Mouse (Mus musculus): ENCODE data around the gene Ispd.

The Ispd gene

DNA sequence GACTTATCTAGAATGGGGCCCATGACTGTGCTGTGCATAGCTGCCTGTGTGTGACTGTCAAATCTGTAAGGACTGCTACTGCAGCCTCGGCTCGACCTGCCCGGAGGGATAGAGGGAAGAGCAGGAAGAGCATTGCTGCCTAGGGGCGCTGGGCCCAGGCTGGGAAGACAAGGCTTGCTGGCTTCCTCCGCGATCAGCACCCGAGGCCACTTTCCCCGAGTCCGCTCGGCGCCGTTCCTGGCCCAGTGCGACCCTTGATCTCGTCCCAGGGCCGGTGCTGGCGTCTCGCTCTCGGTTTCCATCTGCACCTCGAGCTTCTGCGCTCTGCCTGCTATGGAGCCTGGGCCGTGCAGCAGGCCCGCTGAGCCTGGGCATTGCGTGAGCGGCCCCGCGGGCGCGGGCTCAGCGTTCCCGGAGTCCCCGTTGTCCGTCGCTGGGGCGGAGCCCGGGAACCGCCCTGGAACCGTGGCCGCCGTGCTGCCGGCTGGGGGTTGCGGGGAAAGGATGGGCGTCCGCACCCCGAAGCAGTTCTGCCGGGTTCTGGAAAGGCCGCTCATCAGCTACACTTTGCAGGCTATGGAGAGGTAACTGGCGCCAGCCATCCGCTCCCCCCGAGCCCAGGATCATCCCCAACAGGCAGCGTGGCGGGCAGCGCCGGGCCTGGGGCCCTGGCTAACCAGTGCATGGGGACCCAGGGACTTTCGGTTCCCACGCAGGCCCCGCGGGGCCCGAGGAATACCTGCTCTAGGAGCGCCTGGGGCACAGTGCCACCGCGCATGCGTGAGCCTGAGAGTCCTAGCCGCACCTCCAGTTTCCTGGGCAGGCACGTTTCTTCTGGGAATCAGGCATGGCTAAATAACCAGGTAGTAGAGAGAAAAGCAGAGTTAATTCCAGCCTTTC is at the start of gene Ispd, which contains the start of gene D630036H23Rik:
Gene Ispd (plus strand): TSS at position 10 of the 900 bp plus-strand sequence.
Gene D630036H23Rik (minus strand): TSS at position 741 of the 900 bp plus-strand sequence.
- peak; percentile 76 to 77 for DNase-seq (ENCODE audit: low spot score in 2 of 2)

DNA sequence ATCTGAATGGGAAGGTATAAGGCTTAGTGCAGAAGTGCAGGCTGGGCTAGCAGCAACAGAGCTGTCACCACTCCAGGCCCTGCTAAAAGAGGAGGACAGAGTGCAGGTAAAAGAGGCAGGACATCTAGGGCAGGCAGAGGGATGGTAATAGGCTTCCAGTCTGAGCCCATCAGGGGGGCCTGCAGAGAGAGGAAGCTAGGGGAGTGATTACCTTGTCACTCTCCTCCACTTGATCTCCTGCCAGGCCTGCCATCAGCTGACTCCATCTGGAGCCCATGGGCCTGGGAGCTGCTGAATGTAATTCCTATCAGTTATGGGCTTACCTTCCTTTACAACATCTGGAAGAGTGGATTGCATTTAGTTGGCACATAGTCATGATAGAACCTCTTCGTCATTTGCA is 48.6 kb upstream of the Ispd start:
- DNase-seq (ENCODE audit: low spot score in 2 of 2) = no peak

DNA sequence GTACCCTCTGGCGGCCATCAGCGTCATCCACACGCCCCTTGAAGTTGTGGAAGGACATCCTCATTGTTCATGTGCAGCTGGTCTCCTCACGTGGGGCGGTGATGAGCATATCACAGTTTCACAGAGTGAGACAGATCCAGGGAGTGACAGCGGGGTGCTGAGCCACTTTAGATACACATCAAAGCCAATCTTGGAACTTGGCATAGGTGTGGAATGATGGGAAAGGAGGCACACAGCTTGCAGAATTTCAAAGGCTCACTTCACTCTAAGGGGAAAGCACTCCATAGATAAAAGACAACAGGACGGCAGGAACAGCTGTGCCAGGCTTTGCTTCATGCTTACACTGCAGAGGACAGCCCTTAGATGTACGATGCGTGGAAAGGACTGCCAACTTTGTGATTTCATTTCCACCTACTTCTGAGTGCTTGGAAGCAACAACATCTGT is 47.4 kb upstream of the Ispd start:
- no peak for DNase-seq (ENCODE audit: low spot score in 2 of 2)

DNA sequence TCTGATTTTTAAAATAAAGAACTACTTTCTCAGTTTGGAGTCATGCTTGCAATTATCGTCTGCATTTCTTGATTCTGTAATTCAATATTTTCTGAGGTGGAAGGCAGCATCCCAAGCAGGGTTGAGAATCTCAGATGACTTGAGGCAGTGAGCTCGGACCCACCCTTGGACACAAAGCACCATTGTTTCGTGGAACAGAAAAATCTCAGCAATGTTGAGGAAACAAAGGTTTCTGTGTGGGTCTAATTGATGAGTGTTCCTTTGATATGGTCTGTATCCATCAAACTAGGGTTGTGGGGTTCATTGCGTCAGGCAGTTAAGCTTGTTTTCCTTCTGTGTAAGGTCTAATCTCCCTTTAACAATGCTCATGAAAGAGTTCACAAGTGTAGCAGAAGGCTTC is 37.1 kb upstream of the Ispd start:
- DNase-seq (ENCODE audit: low spot score in 2 of 2) = no peak

DNA sequence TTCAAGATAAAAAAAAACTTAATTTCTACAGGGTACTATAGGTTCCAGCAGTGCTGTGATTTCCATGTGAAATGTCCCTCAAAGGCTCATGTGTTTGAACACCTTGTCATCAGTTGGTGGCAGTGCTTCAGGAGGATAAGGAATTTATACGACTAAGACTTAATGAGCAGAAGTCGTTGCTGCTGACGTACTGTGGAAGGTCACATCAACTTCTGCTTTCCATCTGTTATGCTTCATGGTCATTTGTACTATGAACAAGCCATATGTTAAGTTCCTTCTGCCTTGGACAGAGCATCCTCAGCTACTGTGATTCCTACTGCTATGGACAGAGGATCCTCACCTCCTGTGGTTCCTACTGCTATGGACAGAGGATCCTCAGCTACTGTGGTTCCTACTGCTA is 21.2 kb upstream of the Ispd start:
- no peak for DNase-seq (ENCODE audit: low spot score in 2 of 2)

DNA sequence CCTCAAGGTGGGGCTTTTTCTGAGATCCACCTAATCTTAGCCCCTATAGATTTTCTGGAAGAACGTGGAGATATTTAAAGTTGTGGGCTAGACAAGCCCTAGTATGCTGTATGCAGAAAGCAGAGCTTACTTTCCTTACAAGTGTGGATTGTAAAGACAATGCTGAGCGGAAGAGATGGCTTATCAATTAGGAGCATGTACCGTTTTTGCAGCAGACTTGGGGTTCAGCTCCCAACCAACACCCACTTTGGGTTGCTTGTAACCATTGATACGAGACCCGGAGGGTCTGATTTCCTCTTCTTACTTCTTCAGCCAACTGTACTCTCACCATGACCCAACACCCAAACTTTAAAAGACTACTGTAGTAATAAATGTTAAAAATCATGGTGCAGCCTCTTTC is 20.6 kb upstream of the Ispd start:
- DNase-seq (ENCODE audit: low spot score in 2 of 2) = no peak

DNA sequence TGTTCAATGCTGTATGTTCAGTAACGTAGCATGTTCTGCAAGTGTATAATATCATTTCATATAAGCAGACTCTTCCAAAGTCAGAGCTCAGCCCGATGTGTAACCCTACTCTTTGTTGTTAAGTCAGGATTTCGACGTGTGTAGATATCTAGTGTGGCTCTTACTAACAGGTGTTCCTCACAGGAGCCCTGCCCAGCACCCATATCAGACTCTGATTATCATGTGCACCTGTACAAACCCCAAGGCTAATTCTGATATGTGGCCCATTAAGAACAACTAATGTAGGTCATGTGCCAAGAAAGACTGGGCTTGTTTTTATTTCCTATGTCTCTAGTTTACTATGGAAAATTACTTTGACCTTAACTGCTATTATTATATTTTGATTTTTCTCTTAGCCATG is 17.2 kb upstream of the Ispd start:
- no peak for DNase-seq (ENCODE audit: low spot score in 2 of 2)

DNA sequence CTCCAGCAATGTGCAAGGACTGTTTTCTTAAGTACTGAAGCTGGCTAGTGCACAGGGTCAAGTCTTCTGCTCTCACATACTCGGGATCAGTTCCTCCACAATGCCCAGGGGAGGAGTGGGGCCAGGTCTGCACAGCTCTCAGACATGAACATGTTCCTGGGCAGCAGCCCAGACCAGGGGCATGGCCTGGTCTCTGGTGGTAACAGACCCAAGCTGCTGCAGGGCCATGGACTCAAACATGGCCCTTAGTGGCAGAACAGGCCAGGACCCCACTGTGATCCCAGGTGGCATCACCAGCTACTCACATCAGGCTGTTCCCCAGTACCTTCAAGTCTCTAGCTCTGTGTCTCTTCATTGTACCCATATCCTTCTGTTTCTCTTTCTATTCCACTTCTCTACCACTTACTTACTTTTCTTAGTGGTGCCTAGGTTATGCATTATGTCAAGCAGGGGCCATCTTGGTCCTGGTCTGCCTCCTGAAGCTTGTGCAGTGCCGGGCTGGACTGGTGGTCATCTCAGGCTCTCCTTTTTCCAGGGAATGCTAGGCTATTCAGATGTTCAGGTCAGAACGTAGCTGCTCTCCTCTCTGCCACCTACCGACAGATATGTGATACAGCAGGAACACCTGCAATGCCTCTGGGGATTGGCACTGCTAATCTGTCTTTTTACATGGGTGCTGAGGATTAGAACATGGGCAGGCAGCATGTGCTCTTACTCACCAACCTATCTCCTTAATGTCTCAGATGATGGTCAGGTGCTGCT is 7.8 kb upstream of the Ispd start:
- DNase-seq (ENCODE audit: low spot score in 2 of 2) = no peak

DNA sequence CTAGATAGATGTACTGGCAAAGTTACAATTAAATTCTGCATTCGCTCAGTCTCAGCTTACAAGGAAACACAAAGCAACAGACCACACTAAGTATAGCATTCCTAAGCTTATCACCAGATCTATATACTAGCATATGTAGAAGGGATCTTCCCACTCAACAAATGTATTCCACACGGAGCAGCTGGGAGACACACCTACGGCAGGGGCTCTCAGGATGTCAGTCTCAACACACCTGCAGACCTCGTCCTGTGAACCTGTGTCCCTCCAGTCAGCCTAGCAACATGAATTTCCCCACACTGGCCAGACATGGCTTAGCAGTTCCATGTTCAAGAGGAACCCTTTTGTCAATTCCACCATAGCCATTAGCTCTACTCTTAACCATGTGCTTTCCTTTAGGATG is 4.9 kb upstream of the Ispd start:
- peak in 1 of 2 experiments; percentile 6 for DNase-seq (ENCODE audit: low spot score in 2 of 2)

DNA sequence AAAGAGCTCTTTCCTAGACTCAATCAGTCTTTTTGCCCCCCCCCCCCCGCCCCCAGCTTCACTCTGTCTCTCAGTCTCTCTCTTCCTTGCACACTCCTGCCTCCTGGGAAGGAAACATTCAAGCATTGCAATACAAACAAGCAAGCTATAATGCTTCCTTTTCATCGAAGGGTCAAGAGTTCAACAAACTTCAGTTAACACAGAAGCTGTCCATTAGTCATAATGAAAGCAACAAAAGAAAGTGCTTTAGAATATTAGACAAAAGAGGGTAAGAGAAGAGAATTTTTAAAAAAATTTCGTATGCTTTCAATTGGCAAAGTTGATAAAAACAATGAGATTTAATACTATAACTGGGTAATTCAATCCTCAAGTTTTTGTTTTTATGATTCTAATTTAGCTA is 996 bp upstream of the Ispd start:
- no peak for DNase-seq (ENCODE audit: low spot score in 2 of 2)

DNA sequence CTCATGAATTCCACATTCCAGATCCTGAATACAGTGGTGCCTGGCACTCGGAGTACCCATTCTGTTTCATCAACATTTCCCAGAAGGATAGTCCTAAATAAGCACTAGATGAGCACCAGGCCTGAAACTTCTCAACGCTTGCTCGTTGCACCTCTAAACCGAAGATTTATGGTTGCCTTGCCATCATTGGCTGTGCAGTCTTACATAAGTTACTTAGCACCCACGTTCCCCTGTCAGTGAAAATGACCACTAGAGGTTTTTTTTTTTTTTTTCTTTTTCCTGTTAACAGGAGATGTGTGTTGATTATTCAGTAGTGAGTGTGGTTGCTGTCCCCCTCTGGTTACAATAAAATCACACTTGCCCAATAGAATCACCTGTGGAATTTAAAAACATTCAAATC is 444 bp upstream of the Ispd start:
- peak in 1 of 2 experiments; percentile 5 for DNase-seq (ENCODE audit: low spot score in 2 of 2)

DNA sequence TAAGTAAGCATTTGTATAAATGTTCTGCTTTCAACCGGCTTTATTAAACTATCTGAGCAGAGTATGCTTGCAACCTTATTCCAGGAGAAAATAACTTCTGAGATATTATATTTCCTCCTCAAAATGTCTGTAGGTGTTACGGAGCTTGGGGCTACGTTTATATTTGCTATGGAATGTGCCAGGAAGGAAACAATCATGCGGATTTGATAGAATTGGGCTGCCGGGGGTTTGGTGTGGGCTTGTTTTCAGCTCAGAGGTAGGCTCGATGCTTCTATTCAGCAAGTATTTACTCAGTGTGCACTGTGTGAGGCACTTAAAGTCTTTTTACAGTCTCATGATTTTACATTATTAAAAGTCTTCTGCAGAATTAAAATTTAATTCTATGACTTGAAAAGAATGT is 4.1 kb downstream of the Ispd start:
- DNase-seq (ENCODE audit: low spot score in 2 of 2) = no peak

DNA sequence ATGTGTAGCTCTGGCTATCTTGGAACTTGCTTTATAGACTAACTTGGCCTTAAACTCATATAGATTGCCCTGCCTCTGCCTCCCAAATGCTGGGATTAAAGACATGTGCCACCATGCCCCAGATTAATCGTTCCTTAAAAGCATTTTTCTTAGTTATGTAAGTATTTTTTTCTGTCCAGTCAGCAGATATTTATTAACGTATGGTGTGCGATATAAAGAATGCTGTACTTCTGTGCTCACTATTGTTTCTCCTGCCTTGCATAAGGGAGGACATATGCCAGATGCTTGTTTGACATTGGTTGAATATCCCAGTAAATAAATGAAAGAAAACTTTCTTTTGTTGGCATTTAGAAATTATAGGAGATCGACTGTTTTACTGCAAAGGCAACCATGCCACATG is 5.7 kb downstream of the Ispd start:
- DNase-seq (ENCODE audit: low spot score in 2 of 2) = no peak

DNA sequence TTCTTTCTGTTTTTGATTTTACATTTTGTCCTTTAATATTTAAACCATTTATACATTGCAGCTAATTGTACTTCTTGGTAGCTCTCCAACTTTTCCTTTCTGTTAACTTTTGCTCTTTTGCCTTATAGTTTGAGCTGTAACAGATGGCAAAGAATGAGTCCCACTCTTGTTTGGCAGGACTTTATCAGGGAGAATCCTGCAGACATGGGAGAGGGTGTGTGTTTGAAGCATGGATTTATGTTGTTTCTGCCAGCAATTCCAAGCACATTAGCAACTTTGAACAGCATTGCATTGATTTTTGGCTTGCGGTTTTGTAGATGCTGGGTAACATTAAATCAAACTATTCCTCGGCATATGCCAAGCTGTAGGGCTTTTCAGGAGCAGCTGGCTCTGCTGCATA is 13.9 kb downstream of the Ispd start:
- DNase-seq (ENCODE audit: low spot score in 2 of 2) = no peak

DNA sequence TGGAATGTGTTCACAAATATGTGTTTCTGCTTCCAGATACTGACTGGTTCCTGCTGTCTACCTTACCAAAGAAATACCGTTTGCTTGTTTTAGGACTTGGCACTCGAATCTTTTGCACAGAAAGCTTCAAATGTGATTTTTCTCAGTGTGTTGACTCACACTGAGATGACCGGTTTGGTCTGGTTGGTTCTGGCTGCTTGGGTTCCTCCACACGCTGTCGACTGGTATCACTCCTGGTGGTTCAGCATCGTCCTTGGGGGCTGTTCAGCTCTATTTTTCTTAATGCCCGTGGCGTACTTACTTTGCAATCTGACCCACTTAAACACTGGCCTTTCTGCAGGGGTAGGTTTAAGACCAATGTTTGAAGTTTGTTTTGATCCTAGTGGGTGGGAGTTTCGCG is 42.4 kb downstream of the Ispd start:
- no peak for DNase-seq (ENCODE audit: low spot score in 2 of 2)

DNA sequence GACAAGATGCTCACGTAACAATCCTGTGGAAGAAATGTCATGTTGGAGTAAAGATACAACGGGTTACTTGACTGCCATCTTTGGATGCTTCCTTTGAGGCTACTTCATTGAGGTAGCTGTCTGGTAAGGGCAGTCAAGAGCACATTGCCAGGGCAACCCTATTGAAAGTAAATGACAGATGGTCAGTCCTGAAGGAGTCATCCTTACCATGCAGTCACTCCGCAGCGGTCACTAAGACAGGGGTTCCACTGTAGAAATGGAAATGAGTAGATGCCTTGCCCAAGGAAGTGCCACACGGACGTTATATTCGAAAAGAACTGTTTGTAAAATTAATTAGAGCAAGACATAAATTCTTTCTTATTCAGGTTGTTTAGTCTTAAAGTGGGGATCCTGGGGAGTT is 44.0 kb downstream of the Ispd start:
- no peak for DNase-seq (ENCODE audit: low spot score in 2 of 2)

DNA sequence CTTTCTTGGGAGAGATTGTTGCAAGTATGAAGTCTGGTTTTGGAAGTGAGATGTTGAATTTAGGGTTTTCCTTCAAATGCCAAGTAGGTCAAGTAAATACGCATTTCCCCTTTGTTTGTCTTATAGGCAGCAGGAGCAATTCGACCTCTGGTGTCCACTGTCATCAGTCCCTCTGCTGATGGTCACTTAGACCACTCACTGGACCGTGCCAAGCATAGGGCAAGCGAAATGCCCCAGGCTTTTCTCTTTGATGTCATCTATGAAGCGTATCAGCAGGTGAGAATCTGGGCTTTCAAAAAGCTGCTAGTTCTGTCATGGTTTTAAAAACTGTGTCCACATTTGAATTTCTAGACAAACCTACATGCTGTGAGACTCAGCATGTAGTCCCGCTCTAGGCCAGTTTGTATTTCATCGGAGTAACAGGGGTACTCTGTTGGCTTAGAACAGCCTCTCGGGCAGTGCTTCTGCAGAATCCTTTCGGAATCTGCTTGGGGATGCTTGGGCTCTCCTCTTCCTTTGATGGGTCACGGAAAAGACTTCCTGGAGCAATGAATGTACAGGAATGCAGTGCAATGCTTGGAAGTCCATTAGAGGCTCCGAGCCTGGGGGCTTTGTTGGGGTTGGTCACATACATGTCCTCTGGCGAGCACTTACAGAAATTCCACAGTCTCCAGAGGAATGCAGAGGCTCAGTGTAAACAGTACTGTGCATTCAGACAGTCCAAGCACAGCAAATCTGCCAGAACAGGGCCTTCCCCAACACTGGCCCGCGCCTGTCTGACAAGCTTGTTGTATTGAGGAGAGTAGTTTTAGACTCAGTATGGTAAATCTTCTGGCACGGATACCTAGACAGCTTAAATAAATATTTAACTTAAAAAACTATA is 45.2 kb downstream of the Ispd start:
- DNase-seq (ENCODE audit: low spot score in 2 of 2) = no peak

DNA sequence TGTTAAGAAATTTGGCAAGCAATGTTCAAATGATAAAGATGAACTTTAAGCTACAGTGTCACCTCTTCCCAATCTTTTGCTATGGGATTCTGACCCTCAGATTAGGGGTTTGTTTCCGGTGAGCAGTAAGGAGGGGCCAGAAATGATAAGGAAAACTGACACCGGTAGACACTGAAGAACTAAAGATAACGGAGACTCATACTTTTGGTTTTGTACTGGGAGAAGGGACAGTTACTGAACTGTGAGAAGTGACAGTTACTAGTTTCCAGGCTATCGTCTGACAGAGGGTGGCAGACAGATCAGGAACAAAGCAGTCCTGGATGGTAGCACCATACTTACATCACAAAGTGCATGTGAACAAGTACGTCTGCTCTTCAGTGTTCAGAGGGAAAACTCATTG is 55.7 kb downstream of the Ispd start:
- DNase-seq (ENCODE audit: low spot score in 2 of 2) = no peak

DNA sequence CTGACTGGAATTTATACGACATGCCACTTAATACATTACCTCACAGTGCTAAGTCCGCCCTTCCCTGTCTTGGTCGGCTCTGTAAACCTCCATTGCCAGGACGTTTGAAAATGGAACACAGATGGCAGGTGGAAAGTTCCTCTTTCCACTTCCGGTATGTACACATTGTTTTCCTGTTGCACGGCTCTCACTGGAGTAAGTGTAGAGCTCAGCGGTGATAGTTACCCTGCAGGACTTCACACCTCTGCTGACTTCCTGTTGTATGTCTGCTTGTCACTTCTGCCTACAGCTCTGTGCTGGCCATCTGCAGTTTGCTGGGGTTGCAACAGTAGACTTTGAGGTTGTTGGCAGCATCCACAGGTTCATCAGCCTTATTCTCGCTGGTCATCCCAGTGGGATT is 58.1 kb downstream of the Ispd start:
- DNase-seq (ENCODE audit: low spot score in 2 of 2) = no peak

DNA sequence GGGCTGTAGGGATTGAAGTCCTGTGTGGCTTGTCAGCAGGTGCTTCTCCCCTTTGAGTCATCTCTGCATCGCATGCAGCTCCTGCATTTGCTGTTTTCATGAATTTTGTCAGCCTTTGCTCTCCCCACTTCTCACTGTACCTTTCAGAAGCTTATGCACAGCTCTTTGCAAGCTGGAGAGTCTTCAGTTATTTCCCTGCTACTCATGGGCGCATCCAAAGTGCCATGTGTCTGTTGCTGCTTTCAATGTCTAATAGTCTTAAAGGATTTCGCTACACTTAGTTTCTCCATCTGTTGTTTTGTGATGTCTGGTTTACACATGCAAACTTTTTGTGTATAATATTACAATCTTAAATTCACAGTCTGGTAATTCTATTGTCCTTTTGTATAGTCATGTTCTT is 74.8 kb downstream of the Ispd start:
- no peak for DNase-seq (ENCODE audit: low spot score in 2 of 2)

DNA sequence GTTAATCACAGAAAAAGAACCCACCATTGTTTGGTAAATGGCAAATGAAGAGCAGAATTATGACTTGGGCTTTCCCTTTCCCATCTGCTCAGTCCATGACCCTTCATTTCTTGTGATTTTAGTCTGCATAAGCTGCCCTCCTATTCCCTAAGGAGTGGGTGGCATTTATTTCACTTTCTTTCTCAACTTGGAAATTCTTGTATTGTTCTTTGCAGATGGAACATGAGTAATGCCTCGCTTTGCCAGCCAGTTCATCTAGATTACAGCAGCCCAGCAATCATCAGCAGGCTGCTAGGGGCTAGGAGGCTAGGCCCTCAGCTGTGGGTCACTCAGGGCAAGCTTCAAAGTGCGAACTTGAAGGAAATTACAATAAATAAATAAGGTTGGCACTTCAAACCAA is 76.5 kb downstream of the Ispd start:
- DNase-seq (ENCODE audit: low spot score in 2 of 2) = no peak
